Comparison of ENCODE assay signal across 20 mouse cellular contexts in genomic region chr14:11405661-11406060, GRCm38 (mm10). TPM values are rescaled to one million over a fixed set of nuclear protein-coding genes. Genes with fewer than 3 reads are reported as not detected.
A peak's percentile ranks its signal among the peaks of the same experiment; 100 is the strongest.
DNase-seq lines count a peak whose midpoint lies in the region; ATAC-seq lines count a peak whose summit lies in the region.
"Had no signal": no experiment of that assay in that cellular context is flagged by ENCODE, and none has a peak within 500 bp of the region (broad histone marks: within the 10 kb centered on the region; RNA-seq: fewer than 3 reads in every experiment).

No protein-coding gene starts in this region.

- H3K9ac ChIP-seq in hindbrain, embryonic 16.5 days (ENCODE audit: low read depth, low read length) = no peak overlapping the region
- H3K9ac ChIP-seq: embryonic facial prominence, embryonic 13.5 days; forebrain, embryonic 13.5 days; forebrain, postnatal 0 days; heart, embryonic 12.5 days; hindbrain, embryonic 14.5 days had no signal

- no peak overlapping the region for H3K4me3 ChIP-seq in forebrain, embryonic 10.5 days
- no peak overlapping the region for H3K4me3 ChIP-seq in hindbrain, embryonic 16.5 days (ENCODE audit: low read length)
- H3K4me3 ChIP-seq: embryonic facial prominence, embryonic 13.5 days; forebrain, embryonic 13.5 days; heart, embryonic 12.5 days; hindbrain, embryonic 10.5 days had no signal

- no peaks in the 10 kb centered on the region for H3K4me1 ChIP-seq in forebrain, embryonic 10.5 days
- H3K4me1 ChIP-seq in hindbrain, embryonic 16.5 days (ENCODE audit: control insufficient read depth, insufficient read depth, low read depth, low read length) = no peaks in the 10 kb centered on the region
- H3K4me1 ChIP-seq: embryonic facial prominence, embryonic 13.5 days; forebrain, embryonic 13.5 days; heart, embryonic 12.5 days; hindbrain, embryonic 10.5 days had no signal

- H3K27me3 ChIP-seq in forebrain, embryonic 10.5 days (ENCODE audit: poor library complexity, severe bottlenecking) = no peaks in the 10 kb centered on the region
- no peaks in the 10 kb centered on the region for H3K27me3 ChIP-seq in hindbrain, embryonic 16.5 days (replicated peaks; ENCODE audit: control insufficient read depth, insufficient read depth, low read length)
- H3K27me3 ChIP-seq: CH12.LX; embryonic facial prominence, embryonic 13.5 days; forebrain, embryonic 13.5 days; heart, embryonic 12.5 days; Patski had no signal

- H3K4me2 ChIP-seq in hindbrain, embryonic 16.5 days (ENCODE audit: low read length) = no peak overlapping the region
- H3K4me2 ChIP-seq: embryonic facial prominence, embryonic 13.5 days; forebrain, embryonic 13.5 days; heart, embryonic 12.5 days; hindbrain, embryonic 14.5 days had no signal

- no peak for ATAC-seq in hindbrain, embryonic 16.5 days
- ATAC-seq: activated CD4-positive, CD25-positive, alpha-beta regulatory T cell, adult 4 months; forebrain, embryonic 13.5 days; forebrain, postnatal 0 days; Patski had no signal

- 90% methylated on average over 9 of the region's 9 CpGs for WGBS in forebrain, embryonic 10.5 days
- WGBS in hindbrain, embryonic 16.5 days = 70% methylated on average over 9 of the region's 9 CpGs

- H3K27ac ChIP-seq in forebrain, embryonic 10.5 days = no peak overlapping the region
- H3K27ac ChIP-seq in hindbrain, embryonic 16.5 days (ENCODE audit: low read depth, low read length) = no peak overlapping the region
- H3K27ac ChIP-seq: embryonic facial prominence, embryonic 13.5 days; forebrain, embryonic 13.5 days; hindbrain, embryonic 10.5 days; hindbrain, embryonic 14.5 days had no signal

- peak; percentile 3 for DNase-seq in kidney, adult 9 months
- no peak for DNase-seq in kidney, adult 18-20 months
- peak; percentile 22 for DNase-seq in adrenal gland, adult 8-10 months
- peak; percentile 21 for DNase-seq in adrenal gland, postnatal 25 days
- peak; percentile 4 for DNase-seq in mesoderm, embryonic 11.5 days (ENCODE audit: low read depth, low spot score)
- DNase-seq in forebrain, embryonic 10.5 days (ENCODE audit: extremely low spot score, low spot score) = no peak
- DNase-seq: cerebellum, adult 18-20 months; cerebellum, adult 9-11 months; cerebellum, postnatal 36 days; forebrain, postnatal 0 days; gastrocnemius, postnatal 14 days had no signal

- no peaks in the 10 kb centered on the region for H3K36me3 ChIP-seq in forebrain, embryonic 10.5 days (replicated peaks)
- no peaks in the 10 kb centered on the region for H3K36me3 ChIP-seq in hindbrain, embryonic 16.5 days (ENCODE audit: control insufficient read depth, insufficient read depth, low read length)
- H3K36me3 ChIP-seq: embryonic facial prominence, embryonic 13.5 days; heart, embryonic 12.5 days; hindbrain, embryonic 10.5 days had no signal

- H3K9me3 ChIP-seq in forebrain, embryonic 10.5 days = no peaks in the 10 kb centered on the region
- H3K9me3 ChIP-seq in hindbrain, embryonic 16.5 days (ENCODE audit: control insufficient read depth, low read length) = no peaks in the 10 kb centered on the region
- H3K9me3 ChIP-seq: embryonic facial prominence, embryonic 13.5 days; forebrain, embryonic 13.5 days; heart, embryonic 12.5 days; hindbrain, embryonic 10.5 days had no signal

RNA-seq across cellular contexts. Expression of gene Gm3839, which starts 49.1 kb away (rescaled TPM):
- 1 to 10 TPM in 1 of 4 experiments, under 1 TPM in 1, not detected in 2; 0.35 to 1.1 TPM for total RNA-seq in adrenal gland, adult 8-10 months (2022)
- total RNA-seq in adrenal gland, postnatal 25 days (2021) = 0.76 and 0.90 TPM in 2 replicates
- polyA plus RNA-seq in forebrain, embryonic 10.5 days (2016; fragmentation: Nextera tagmentation; extraction: Ambion mirVana) = 2.8 and 3.1 TPM in 2 replicates
- polyA plus RNA-seq in hindbrain, embryonic 16.5 days (2015; fragmentation: Nextera tagmentation; extraction: Ambion mirVana) = 1.3 TPM in 2 replicates

Comparison
In these comparisons a context has a peak if more than half of its experiments do, and no peak if none do; other contexts are left out.
1. DNase-seq: peak in kidney, adult 9 months (single experiment), adrenal gland, adult 8-10 months (single experiment), adrenal gland, postnatal 25 days (single experiment) and mesoderm, embryonic 11.5 days (single experiment); none in kidney, adult 18-20 months (single experiment) and forebrain, embryonic 10.5 days (single experiment).